Mouse (Mus musculus): ENCODE measurements around the gene Stk10. TPM values are rescaled to one million over a fixed set of nuclear protein-coding genes. Genes with fewer than 3 reads are reported as not detected.
A peak's percentile ranks its signal among the peaks of the same experiment; 100 is the strongest.

Stk10 gene
- polyA plus RNA-seq, 1 experiment from 2014 or later = 3.2 TPM

DNA sequence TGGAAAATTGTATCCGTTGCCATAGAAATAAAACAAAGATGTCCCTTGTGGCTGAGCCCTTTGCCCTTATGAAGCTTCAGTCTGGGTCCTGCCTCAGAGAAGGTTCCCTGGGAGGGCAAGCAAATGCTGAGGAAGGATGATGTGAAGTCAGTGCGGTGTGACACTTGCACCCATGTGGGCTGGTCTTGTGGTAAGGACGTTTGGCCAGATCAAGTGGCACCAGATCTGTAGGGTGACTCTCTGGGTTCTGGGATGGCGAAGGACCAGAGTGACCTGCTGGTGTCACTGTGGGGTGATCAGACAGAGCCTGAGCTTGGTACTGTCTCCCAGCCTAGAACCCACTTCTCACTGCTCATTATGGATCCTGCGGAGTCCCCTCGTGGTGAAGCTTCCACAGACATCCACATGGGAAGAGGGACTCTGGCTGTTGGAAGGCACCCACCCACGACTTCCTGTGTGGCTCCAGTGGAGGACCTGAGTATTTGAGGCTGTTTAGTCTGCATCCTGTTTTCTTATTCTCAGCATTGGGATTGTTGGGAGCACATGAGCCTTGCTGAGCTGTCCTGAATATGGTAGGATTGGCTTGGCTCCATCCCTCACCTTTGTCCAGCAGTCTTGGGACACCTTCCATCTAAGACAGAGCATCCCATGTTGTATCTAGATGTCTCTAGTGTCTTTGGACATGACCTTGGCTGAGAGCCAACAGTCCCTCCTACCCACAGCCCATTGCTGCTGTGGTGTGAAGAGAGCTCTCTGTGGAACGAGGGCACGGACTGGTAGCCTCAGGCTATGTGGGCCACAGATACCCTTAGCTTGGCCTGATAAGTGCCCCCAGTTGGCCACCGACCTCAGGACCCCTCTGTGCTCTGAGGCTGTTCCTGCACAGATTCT is 28.6 kb downstream of the Stk10 start:
- H3K9me3 ChIP-seq (ENCODE audit: control insufficient read depth, low read length) = no peaks in the 10 kb centered on the region
- no peak; the same call in 1 of the 2 replicates for ATAC-seq (ENCODE audit: low read depth)
- H3K27me3 ChIP-seq (ENCODE audit: control insufficient read depth, insufficient read depth, low read depth, low read length) = no peaks in the 10 kb centered on the region
- no peak overlapping the region for H3K4me2 ChIP-seq (ENCODE audit: low read depth, low read length)
- peaks cover 7% of the 10 kb centered on the region for H3K4me1 ChIP-seq (replicated peaks; ENCODE audit: control insufficient read depth, insufficient read depth, low read length)
- H3K36me3 ChIP-seq (ENCODE audit: control insufficient read depth, insufficient read depth, low read length) = no peaks in the 10 kb centered on the region
- H3K9ac ChIP-seq (ENCODE audit: low read length) = no peak overlapping the region
- H3K27ac ChIP-seq (ENCODE audit: low read length) = no peak overlapping the region
- WGBS = 71% methylated on average over 10 of the region's 10 CpGs
- H3K4me3 ChIP-seq (ENCODE audit: low read length) = no peak overlapping the region

- Histone ChIP-seq H3K4me3 (ENCODE audit: low read length) (no peak overlapping the region), H3K4me2 (ENCODE audit: low read depth, low read length) (no peak overlapping the region), H3K27ac (ENCODE audit: low read length) (no peak overlapping the region), H3K9ac (ENCODE audit: low read length) (no peak overlapping the region), H3K36me3 (ENCODE audit: control insufficient read depth, insufficient read depth, low read length) (no peaks in the 10 kb centered on the region), H3K9me3 (ENCODE audit: control insufficient read depth, low read length) (no peaks in the 10 kb centered on the region), H3K27me3 (ENCODE audit: control insufficient read depth, insufficient read depth, low read depth, low read length) (no peaks in the 10 kb centered on the region), H3K4me1 (replicated peaks; ENCODE audit: control insufficient read depth, insufficient read depth, low read length) (peaks cover 13% of the 10 kb centered on the region)
- ATAC-seq (ENCODE audit: low read depth) = no peak
- WGBS = 66% methylated on average over 5 of the region's 5 CpGs
Measured at GRCm38 (mm10) chr11:32562706-32563105, 29.6 kb downstream of the Stk10 start.

GRCm38 (mm10) chr11:32563660-32564059 is 30.6 kb downstream of the Stk10 start:
- Histone ChIP-seq H3K27me3 (ENCODE audit: control insufficient read depth, insufficient read depth, low read depth, low read length) (no peaks in the 10 kb centered on the region), H3K27ac (ENCODE audit: low read length) (no peak overlapping the region), H3K4me3 (ENCODE audit: low read length) (no peak overlapping the region), H3K4me2 (ENCODE audit: low read depth, low read length) (no peak overlapping the region), H3K4me1 (replicated peaks; ENCODE audit: control insufficient read depth, insufficient read depth, low read length) (peaks cover 18% of the 10 kb centered on the region), H3K36me3 (ENCODE audit: control insufficient read depth, insufficient read depth, low read length) (no peaks in the 10 kb centered on the region), H3K9ac (ENCODE audit: low read length) (no peak overlapping the region), H3K9me3 (ENCODE audit: control insufficient read depth, low read length) (no peaks in the 10 kb centered on the region)
- ATAC-seq (ENCODE audit: low read depth) = no peak
- 50% methylated on average over 3 of the region's 3 CpGs for whole genome bisulfite sequencing

DNA sequence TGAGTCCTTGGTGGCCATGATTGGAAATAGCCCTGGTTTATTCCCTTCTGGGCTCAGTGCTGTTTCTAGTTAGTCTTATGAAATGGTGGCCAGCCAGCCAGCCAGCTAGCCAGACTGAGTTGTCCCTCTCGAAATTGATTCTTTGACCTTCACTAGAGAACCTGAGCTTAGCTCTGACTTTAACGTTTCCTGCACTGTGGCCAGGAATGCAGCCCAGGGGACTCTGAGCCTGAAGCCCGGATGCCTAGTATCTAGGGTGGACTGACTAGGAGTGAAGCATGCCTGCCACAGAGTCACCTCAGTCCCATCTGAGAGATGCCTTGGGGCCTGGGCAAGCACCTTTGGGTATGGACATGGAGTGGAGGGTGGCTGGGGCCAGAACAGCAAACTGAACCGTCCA is 31.5 kb downstream of the Stk10 start:
- Histone ChIP-seq H3K27me3 (ENCODE audit: control insufficient read depth, insufficient read depth, low read depth, low read length) (no peaks in the 10 kb centered on the region), H3K9me3 (ENCODE audit: control insufficient read depth, low read length) (no peaks in the 10 kb centered on the region), H3K27ac (ENCODE audit: low read length) (peak overlapping the region; percentile 15; the same call in 1 of the 2 replicates), H3K4me3 (ENCODE audit: low read length) (no peak overlapping the region), H3K4me2 (ENCODE audit: low read depth, low read length) (no peak overlapping the region), H3K9ac (ENCODE audit: low read length) (no peak overlapping the region), H3K36me3 (ENCODE audit: control insufficient read depth, insufficient read depth, low read length) (no peaks in the 10 kb centered on the region), H3K4me1 (replicated peaks; ENCODE audit: control insufficient read depth, insufficient read depth, low read length) (peaks cover 18% of the 10 kb centered on the region)
- WGBS = 52% methylated on average over 4 of the region's 4 CpGs
- ATAC-seq (ENCODE audit: low read depth) = 0 out of 2 replicates have a peak, but pooled peaks have one; percentile 4

GRCm38 (mm10) chr11:32565088-32565487 is 32.0 kb downstream of the Stk10 start:
- no peaks in the 10 kb centered on the region for H3K27me3 ChIP-seq (ENCODE audit: control insufficient read depth, insufficient read depth, low read depth, low read length)
- H3K4me3 ChIP-seq (ENCODE audit: low read length) = no peak overlapping the region
- H3K9me3 ChIP-seq (ENCODE audit: control insufficient read depth, low read length) = no peaks in the 10 kb centered on the region
- no peak overlapping the region for H3K4me2 ChIP-seq (ENCODE audit: low read depth, low read length)
- peaks cover 18% of the 10 kb centered on the region for H3K4me1 ChIP-seq (replicated peaks; ENCODE audit: control insufficient read depth, insufficient read depth, low read length)
- no peaks in the 10 kb centered on the region for H3K36me3 ChIP-seq (ENCODE audit: control insufficient read depth, insufficient read depth, low read length)
- peak overlapping the region; percentile 15; the same call in 1 of the 2 replicates for H3K27ac ChIP-seq (ENCODE audit: low read length)
- peak; percentile 42; the same call in 1 of the 2 replicates for ATAC-seq (ENCODE audit: low read depth)
- 41% methylated on average over 8 of the region's 8 CpGs for WGBS
- no peak overlapping the region for H3K9ac ChIP-seq (ENCODE audit: low read length)

DNA sequence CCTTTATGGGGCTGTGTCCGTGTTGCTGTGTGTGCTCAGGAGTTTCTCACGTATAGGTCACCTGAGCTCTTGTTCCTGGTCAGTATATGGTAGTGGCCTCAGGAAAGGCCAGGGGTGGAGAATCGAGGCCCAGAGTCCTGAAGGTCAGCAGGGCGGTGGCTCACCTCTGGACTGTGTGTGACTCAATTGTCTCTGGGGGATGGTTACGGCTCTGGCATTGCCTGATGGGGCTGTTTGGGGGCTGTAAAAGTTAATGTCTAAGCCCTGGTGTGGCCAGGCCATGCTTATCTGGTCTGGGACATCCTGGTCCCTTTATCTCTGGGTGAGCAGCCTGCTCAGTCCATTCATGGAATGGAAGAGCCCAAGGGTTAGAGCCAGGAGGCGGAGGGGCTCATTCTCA is 33.1 kb downstream of the Stk10 start:
- no peaks in the 10 kb centered on the region for H3K27me3 ChIP-seq (ENCODE audit: control insufficient read depth, insufficient read depth, low read depth, low read length)
- no peak overlapping the region for H3K9ac ChIP-seq (ENCODE audit: low read length)
- ATAC-seq (ENCODE audit: low read depth) = no peak
- no peak overlapping the region for H3K4me3 ChIP-seq (ENCODE audit: low read length)
- 86% methylated on average over 6 of the region's 6 CpGs for WGBS
- H3K36me3 ChIP-seq (ENCODE audit: control insufficient read depth, insufficient read depth, low read length) = no peaks in the 10 kb centered on the region
- no peaks in the 10 kb centered on the region for H3K9me3 ChIP-seq (ENCODE audit: control insufficient read depth, low read length)
- H3K27ac ChIP-seq (ENCODE audit: low read length) = no peak overlapping the region
- no peak overlapping the region for H3K4me2 ChIP-seq (ENCODE audit: low read depth, low read length)
- peaks cover 18% of the 10 kb centered on the region for H3K4me1 ChIP-seq (replicated peaks; ENCODE audit: control insufficient read depth, insufficient read depth, low read length)

- no peak for ATAC-seq (ENCODE audit: low read depth)
- H3K4me2 ChIP-seq (ENCODE audit: low read depth, low read length) = no peak overlapping the region
- H3K9ac ChIP-seq (ENCODE audit: low read length) = no peak overlapping the region
- no peak overlapping the region for H3K4me3 ChIP-seq (ENCODE audit: low read length)
- H3K4me1 ChIP-seq (replicated peaks; ENCODE audit: control insufficient read depth, insufficient read depth, low read length) = peaks cover 18% of the 10 kb centered on the region
- no peaks in the 10 kb centered on the region for H3K9me3 ChIP-seq (ENCODE audit: control insufficient read depth, low read length)
- H3K27me3 ChIP-seq (ENCODE audit: control insufficient read depth, insufficient read depth, low read depth, low read length) = no peaks in the 10 kb centered on the region
- H3K27ac ChIP-seq (ENCODE audit: low read length) = no peak overlapping the region
- no peaks in the 10 kb centered on the region for H3K36me3 ChIP-seq (ENCODE audit: control insufficient read depth, insufficient read depth, low read length)
- WGBS = 74% methylated on average over 10 of the region's 10 CpGs
Measured at GRCm38 (mm10) chr11:32567000-32567855, 34.1 kb downstream of the Stk10 start.

DNA sequence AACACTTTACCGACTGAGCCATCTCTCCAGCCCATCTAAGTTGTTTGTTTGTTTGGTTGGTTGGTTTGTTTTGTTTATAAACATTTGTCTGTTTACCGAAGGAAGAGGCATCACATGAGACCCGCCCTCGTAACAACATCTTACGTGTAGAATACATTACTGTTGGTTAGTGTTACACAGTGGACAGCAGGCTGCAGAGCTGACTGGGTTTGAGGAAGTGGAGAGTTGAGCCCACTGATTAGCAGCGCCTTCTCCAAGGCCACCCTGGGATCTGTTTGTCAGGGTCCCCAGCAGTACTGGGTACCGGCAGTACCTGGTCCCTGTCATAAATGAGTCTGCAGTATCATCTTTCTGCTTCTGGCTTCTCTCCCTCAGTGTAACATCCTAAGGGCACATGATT is 35.0 kb downstream of the Stk10 start:
- Histone ChIP-seq H3K27me3 (ENCODE audit: control insufficient read depth, insufficient read depth, low read depth, low read length) (no peaks in the 10 kb centered on the region), H3K4me2 (ENCODE audit: low read depth, low read length) (no peak overlapping the region), H3K4me1 (replicated peaks; ENCODE audit: control insufficient read depth, insufficient read depth, low read length) (peaks cover 18% of the 10 kb centered on the region), H3K9ac (ENCODE audit: low read length) (no peak overlapping the region), H3K4me3 (ENCODE audit: low read length) (no peak overlapping the region), H3K27ac (ENCODE audit: low read length) (no peak overlapping the region), H3K36me3 (ENCODE audit: control insufficient read depth, insufficient read depth, low read length) (no peaks in the 10 kb centered on the region), H3K9me3 (ENCODE audit: control insufficient read depth, low read length) (no peaks in the 10 kb centered on the region)
- 78% methylated on average over 7 of the region's 7 CpGs for WGBS
- no peak for ATAC-seq (ENCODE audit: low read depth)

- Histone ChIP-seq H3K9me3 (ENCODE audit: control insufficient read depth, low read length) (no peaks in the 10 kb centered on the region), H3K4me2 (ENCODE audit: low read depth, low read length) (no peak overlapping the region), H3K9ac (ENCODE audit: low read length) (no peak overlapping the region), H3K4me3 (ENCODE audit: low read length) (no peak overlapping the region), H3K36me3 (ENCODE audit: control insufficient read depth, insufficient read depth, low read length) (no peaks in the 10 kb centered on the region), H3K27me3 (ENCODE audit: control insufficient read depth, insufficient read depth, low read depth, low read length) (no peaks in the 10 kb centered on the region), H3K27ac (ENCODE audit: low read length) (no peak overlapping the region), H3K4me1 (replicated peaks; ENCODE audit: control insufficient read depth, insufficient read depth, low read length) (peaks cover 16% of the 10 kb centered on the region)
- 74% methylated on average over 15 of the region's 15 CpGs for WGBS
- peak; percentile 62 for ATAC-seq (ENCODE audit: low read depth)
Measured at GRCm38 (mm10) chr11:32568637-32569293, 35.7 kb downstream of the Stk10 start.

Measured in lung, embryonic 16.5 days (tissue).